11 mouse cellular contexts compared by ENCODE assay signal in genomic region chr3:88555069-88555605, GRCm38 (mm10). TPM values are rescaled to one million over a fixed set of nuclear protein-coding genes. Genes with fewer than 3 reads are reported as not detected.
DNase-seq lines count a peak whose midpoint lies in the region; ATAC-seq and TF ChIP-seq lines count a peak whose summit lies in the region.
"Had no signal": no experiment of that assay in that cellular context is flagged by ENCODE, and none has a peak within 500 bp of the region (broad histone marks: within the 10 kb centered on the region; RNA-seq: fewer than 3 reads in every experiment).

No protein-coding gene starts in this region.

- ATAC-seq in liver, embryonic 14.5 days (ENCODE audit: insufficient read depth), result no peak
- ATAC-seq in stomach, postnatal 0 days (ENCODE audit: low FRiP score, low TSS enrichment), result no peak

- WGBS in liver, embryonic 14.5 days (ENCODE audit: insufficient replicate concordance), result 88% methylated on average over 5 of the region's 5 CpGs
- WGBS in stomach, postnatal 0 days, result 81% methylated on average over 5 of the region's 5 CpGs

- intact Hi-C loops in gastrocnemius, adult 2 months (cut with DNase I), result no loop called here

- no peak for TF ChIP-seq EP300 in liver, embryonic 14.5 days (IDR thresholded peaks at IDR 0.05; ENCODE audit: low read depth)
- TF ChIP-seq EP300 in stomach, postnatal 0 days (optimal IDR thresholded peaks at IDR 0.05), result no peak

- peaks cover 9% of the 10 kb centered on the region for H3K4me1 ChIP-seq in testis, adult 2 months (ENCODE audit: control insufficient read depth, insufficient read depth, low read length)
- H3K4me1 ChIP-seq in liver, embryonic 14.5 days (replicated peaks; ENCODE audit: control insufficient read depth in 2 of 2, insufficient read depth in 2 of 2, low read length in 1 of 2), result peaks cover 9 to 15% of the 10 kb centered on the region in 2 experiments
- no peaks in the 10 kb centered on the region; the same call in 1 of the 2 replicates for H3K4me1 ChIP-seq in stomach, postnatal 0 days (replicated peaks; ENCODE audit: control insufficient read depth, insufficient read depth)

- no peak overlapping the region for H3K27ac ChIP-seq in gastrocnemius, adult 2 months
- peak overlapping the region; percentile 5 for H3K27ac ChIP-seq in testis, adult 2 months (ENCODE audit: control insufficient read depth, insufficient read depth, low read depth, low read length)
- no peak overlapping the region for H3K27ac ChIP-seq in liver, embryonic 14.5 days
- no peak overlapping the region for H3K27ac ChIP-seq in stomach, postnatal 0 days (replicated peaks)

- no peak for TF ChIP-seq POLR2A in testis, adult 2 months (IDR thresholded peaks at IDR 0.05; ENCODE audit: control insufficient read depth, low read depth, low read length)

- no peak for TF ChIP-seq CTCF in gastrocnemius, adult 2 months (IDR thresholded peaks at IDR 0.05)
- TF ChIP-seq CTCF in testis, adult 2 months (IDR thresholded peaks at IDR 0.05; ENCODE audit: control insufficient read depth, insufficient read depth, insufficient replicate concordance, low read depth, low read length), result no peak
- TF ChIP-seq CTCF in liver, embryonic 14.5 days (IDR thresholded peaks at IDR 0.05; ENCODE audit: low read depth), result no peak
- no peak for TF ChIP-seq CTCF in stomach, postnatal 0 days (IDR thresholded peaks at IDR 0.05; ENCODE audit: low read depth)

- H3K4me3 ChIP-seq in gastrocnemius, adult 2 months, result peak overlapping the region; percentile 92
- peak overlapping the region; percentile 63 for H3K4me3 ChIP-seq in testis, adult 2 months (ENCODE audit: control insufficient read depth, low read depth, low read length)
- H3K4me3 ChIP-seq in liver, embryonic 14.5 days (ENCODE audit: insufficient read depth in 1 of 2, low read depth in 2 of 2, low read length in 2 of 2), result no peak overlapping the region
- no peak overlapping the region for H3K4me3 ChIP-seq in stomach, postnatal 0 days (ENCODE audit: low read depth, low read length)

- H3K27me3 ChIP-seq in testis, adult 2 months (ENCODE audit: control insufficient read depth, insufficient read depth, low read length), result no peaks in the 10 kb centered on the region
- no peaks in the 10 kb centered on the region for H3K27me3 ChIP-seq in liver, embryonic 14.5 days (ENCODE audit: control insufficient read depth, insufficient read depth, low read length)
- no peaks in the 10 kb centered on the region for H3K27me3 ChIP-seq in stomach, postnatal 0 days (ENCODE audit: control insufficient read depth, insufficient read depth, low read length)

- DNase-seq in gastrocnemius, adult 2 months, result no peak
- no peak for DNase-seq in gastrocnemius, adult 18-20 months (ENCODE audit: low spot score)
- no peak for DNase-seq in testis, postnatal 10 days (ENCODE audit: low spot score)
- DNase-seq in liver, embryonic 14.5 days (ENCODE audit: low read depth in 3 of 3, low spot score in 3 of 3), result no peak
- DNase-seq in stomach, postnatal 0 days (ENCODE audit: low spot score), result peak; percentile 13
- no peak for DNase-seq in left cerebral cortex, adult 18-20 months (ENCODE audit: low spot score in 2 of 2)
- no peak for DNase-seq in urinary bladder, postnatal 14 days (ENCODE audit: low spot score)
- DNase-seq: cerebellum, adult 8-10 months had no signal

- no peak overlapping the region for H3K9ac ChIP-seq in liver, embryonic 14.5 days (replicated peaks)
- no peak overlapping the region for H3K9ac ChIP-seq in stomach, postnatal 0 days (ENCODE audit: low read length)

- H3K9me3 ChIP-seq in liver, embryonic 14.5 days (ENCODE audit: control insufficient read depth, low read length), result no peaks in the 10 kb centered on the region
- H3K9me3 ChIP-seq in stomach, postnatal 0 days (ENCODE audit: control insufficient read depth, low read length), result no peaks in the 10 kb centered on the region

- peak overlapping the region; percentile 96 for H3K4me2 ChIP-seq in liver, embryonic 14.5 days (ENCODE audit: low read depth)
- H3K4me2 ChIP-seq in stomach, postnatal 0 days (replicated peaks; ENCODE audit: low read depth), result peak overlapping the region; percentile 97; the same call in 1 of the 2 replicates

- H3K36me3 ChIP-seq in testis, adult 2 months (ENCODE audit: control insufficient read depth, insufficient read depth, low read length), result peaks cover 4% of the 10 kb centered on the region
- peaks cover 14% of the 10 kb centered on the region for H3K36me3 ChIP-seq in liver, embryonic 14.5 days (replicated peaks; ENCODE audit: control insufficient read depth, insufficient read depth, low read depth)
- peaks cover 15% of the 10 kb centered on the region for H3K36me3 ChIP-seq in stomach, postnatal 0 days (ENCODE audit: control insufficient read depth, insufficient read depth, low read length)

RNA-seq across cellular contexts. Expression of gene Ubqln4, which starts 1.6 kb away (rescaled TPM):
- 10 to 100 TPM; 78.2 to 90.2 TPM for total RNA-seq in gastrocnemius, adult 2 months (2021)
- total RNA-seq in gastrocnemius, adult 18-20 months (2021), result 10 to 100 TPM; 86.3 to 89.9 TPM
- 51.4 and 55.3 TPM in 2 replicates for polyA plus RNA-seq in testis, adult 2 months (2012; rRNA removed)
- 22.7 and 27.2 TPM in 2 replicates for polyA plus RNA-seq in liver, embryonic 14.5 days (2012; rRNA removed)
- 17.9 and 20.9 TPM in 2 replicates for polyA plus RNA-seq in liver, embryonic 14.5 days (2014; fragmentation: Nextera tagmentation; extraction: Ambion mirVana)
- 19.5 and 21.8 TPM in 2 replicates for polyA plus RNA-seq in stomach, postnatal 0 days (2015; fragmentation: Nextera tagmentation; extraction: Ambion mirVana)
- 100 to 1,000 TPM; 143 to 147 TPM for total RNA-seq in left cerebral cortex, adult 18-20 months (2021)

RNA-seq across cellular contexts. Expression of gene Lamtor2, which starts 2.3 kb away (rescaled TPM):
- total RNA-seq in gastrocnemius, adult 2 months (2021), result 100 to 1,000 TPM in 1 of 2 experiments, 10 to 100 TPM in 1; 70.9 to 104 TPM
- total RNA-seq in gastrocnemius, adult 18-20 months (2021), result 10 to 100 TPM; 90.8 to 95.9 TPM
- 46.9 and 53.9 TPM in 2 replicates for polyA plus RNA-seq in testis, adult 2 months (2012; rRNA removed)
- polyA plus RNA-seq in liver, embryonic 14.5 days (2012; rRNA removed), result 63.1 and 73.1 TPM in 2 replicates
- polyA plus RNA-seq in liver, embryonic 14.5 days (2014; fragmentation: Nextera tagmentation; extraction: Ambion mirVana), result 60.5 and 62.0 TPM in 2 replicates
- 154 and 157 TPM in 2 replicates for polyA plus RNA-seq in stomach, postnatal 0 days (2015; fragmentation: Nextera tagmentation; extraction: Ambion mirVana)
- 100 to 1,000 TPM; 104 to 115 TPM for total RNA-seq in left cerebral cortex, adult 18-20 months (2021)

RNA-seq across cellular contexts. Expression of gene Rab25, which starts 7.0 kb away (rescaled TPM):
- not detected for total RNA-seq in gastrocnemius, adult 2 months (2021)
- total RNA-seq in gastrocnemius, adult 18-20 months (2021), result not detected
- polyA plus RNA-seq in testis, adult 2 months (2012; rRNA removed), result 0.10 and 1.9 TPM in 2 replicates
- polyA plus RNA-seq in liver, embryonic 14.5 days (2012; rRNA removed), result 0.39 and 0.52 TPM in 2 replicates
- polyA plus RNA-seq in liver, embryonic 14.5 days (2014; fragmentation: Nextera tagmentation; extraction: Ambion mirVana), result 0.25 TPM in 1 of 2 replicates, not detected in the other
- polyA plus RNA-seq in stomach, postnatal 0 days (2015; fragmentation: Nextera tagmentation; extraction: Ambion mirVana), result 252 and 271 TPM in 2 replicates
- total RNA-seq in left cerebral cortex, adult 18-20 months (2021), result not detected
- total RNA-seq: gastrocnemius, adult 8-10 months had no signal
- polyA plus RNA-seq: macrophage had no signal

RNA-seq across cellular contexts. Expression of gene Ssr2, which starts 20.5 kb away (rescaled TPM):
- total RNA-seq in gastrocnemius, adult 2 months (2021), result 10 to 100 TPM; 41.1 to 54.8 TPM
- 10 to 100 TPM; 40.4 to 44.2 TPM for total RNA-seq in gastrocnemius, adult 18-20 months (2021)
- polyA plus RNA-seq in testis, adult 2 months (2012; rRNA removed), result 128 and 161 TPM in 2 replicates
- 165 and 230 TPM in 2 replicates for polyA plus RNA-seq in liver, embryonic 14.5 days (2012; rRNA removed)
- 168 and 173 TPM in 2 replicates for polyA plus RNA-seq in liver, embryonic 14.5 days (2014; fragmentation: Nextera tagmentation; extraction: Ambion mirVana)
- polyA plus RNA-seq in stomach, postnatal 0 days (2015; fragmentation: Nextera tagmentation; extraction: Ambion mirVana), result 257 and 271 TPM in 2 replicates
- 10 to 100 TPM; 87.6 to 89.5 TPM for total RNA-seq in left cerebral cortex, adult 18-20 months (2021)

RNA-seq across cellular contexts. Expression of gene Mex3a, which starts 22.9 kb away (rescaled TPM):
- under 1 TPM; 0.15 to 0.20 TPM for total RNA-seq in gastrocnemius, adult 2 months (2021)
- under 1 TPM; 0.17 to 0.18 TPM for total RNA-seq in gastrocnemius, adult 18-20 months (2021)
- polyA plus RNA-seq in testis, adult 2 months (2012; rRNA removed), result 1.4 and 1.5 TPM in 2 replicates
- polyA plus RNA-seq in liver, embryonic 14.5 days (2012; rRNA removed), result 1.1 and 1.3 TPM in 2 replicates
- polyA plus RNA-seq in liver, embryonic 14.5 days (2014; fragmentation: Nextera tagmentation; extraction: Ambion mirVana), result 0.74 and 0.82 TPM in 2 replicates
- 3.3 and 3.4 TPM in 2 replicates for polyA plus RNA-seq in stomach, postnatal 0 days (2015; fragmentation: Nextera tagmentation; extraction: Ambion mirVana)
- total RNA-seq in left cerebral cortex, adult 18-20 months (2021), result 1 to 10 TPM; 2.7 to 3.1 TPM

Comparison
In these comparisons a context has a peak if more than half of its experiments do, and no peak if none do; other contexts are left out.
1. H3K4me3 ChIP-seq: peak in gastrocnemius, adult 2 months (single experiment) and testis, adult 2 months (single experiment); none in liver, embryonic 14.5 days (0 of 2) and stomach, postnatal 0 days (single experiment).